Mouse (Mus musculus): ENCODE results near the gene Man2a1. TPM values are rescaled to one million over a fixed set of nuclear protein-coding genes. Genes with fewer than 3 reads are reported as not detected.

Gene Man2a1
- polyA plus RNA-seq, 1 experiment from 2014 or later: 4.1 TPM

DNA sequence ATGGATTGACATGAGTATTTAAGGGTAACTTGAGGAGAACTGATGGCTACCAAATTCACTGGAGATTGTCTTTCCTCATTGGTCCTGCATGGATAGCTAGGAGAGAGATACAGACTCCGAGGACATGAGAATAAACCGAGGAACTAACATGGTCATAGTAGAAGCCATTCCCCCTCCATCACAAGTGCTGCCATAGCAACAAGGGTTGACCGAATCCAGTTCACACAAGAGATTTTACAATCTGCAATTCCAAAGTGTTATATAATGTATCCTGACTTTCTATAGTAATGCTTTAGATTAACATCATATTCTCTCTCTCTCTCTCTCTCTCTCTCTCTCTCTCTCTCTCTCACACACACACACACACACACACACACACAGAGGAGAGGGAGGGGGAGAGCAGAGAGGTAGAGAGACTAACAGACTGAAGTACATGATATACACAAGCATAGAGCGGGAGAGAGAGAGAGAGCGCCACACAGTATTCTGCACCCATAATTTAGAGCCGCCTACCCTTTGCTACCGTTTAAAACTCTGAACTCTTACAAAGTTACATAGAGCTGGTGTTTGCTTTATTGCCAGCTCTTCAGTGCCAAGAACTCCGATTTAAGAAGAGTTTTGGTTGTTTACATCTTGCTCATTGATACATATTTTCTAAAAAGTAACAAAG is 37.5 kb downstream of the Man2a1 start:
- Histone ChIP-seq H3K27me3 (replicated peaks; ENCODE audit: control insufficient read depth, insufficient read depth, low read length) (no peaks in the 10 kb centered on the region), H3K9ac (ENCODE audit: low read depth, low read length) (no peak overlapping the region), H3K4me3 (ENCODE audit: low read length) (no peak overlapping the region), H3K4me1 (ENCODE audit: control insufficient read depth, insufficient read depth, low read depth, low read length) (no peaks in the 10 kb centered on the region), H3K27ac (ENCODE audit: low read depth, low read length) (no peak overlapping the region), H3K4me2 (ENCODE audit: low read length) (no peak overlapping the region), H3K36me3 (ENCODE audit: control insufficient read depth, insufficient read depth, low read length) (no peaks in the 10 kb centered on the region), H3K9me3 (ENCODE audit: control insufficient read depth, low read length) (no peaks in the 10 kb centered on the region)
- ATAC-seq: no peak
- 61% methylated on average over 8 of the region's 8 CpGs for WGBS

- Histone ChIP-seq H3K9me3 (ENCODE audit: control insufficient read depth, low read length) (no peaks in the 10 kb centered on the region), H3K27me3 (replicated peaks; ENCODE audit: control insufficient read depth, insufficient read depth, low read length) (no peaks in the 10 kb centered on the region), H3K9ac (ENCODE audit: low read depth, low read length) (no peak overlapping the region), H3K4me3 (ENCODE audit: low read length) (no peak overlapping the region), H3K4me1 (ENCODE audit: control insufficient read depth, insufficient read depth, low read depth, low read length) (no peaks in the 10 kb centered on the region), H3K36me3 (ENCODE audit: control insufficient read depth, insufficient read depth, low read length) (no peaks in the 10 kb centered on the region), H3K4me2 (ENCODE audit: low read length) (no peak overlapping the region), H3K27ac (ENCODE audit: low read depth, low read length) (no peak overlapping the region)
- WGBS: 61% methylated on average over 3 of the region's 3 CpGs
- no peak for ATAC-seq
These were observed 40.8 kb downstream of the Man2a1 start for GRCm38 (mm10) chr17:64641376-64641775.

GRCm38 (mm10) chr17:64643644-64644043 is 43.1 kb downstream of the Man2a1 start:
- no peaks in the 10 kb centered on the region for H3K36me3 ChIP-seq (ENCODE audit: control insufficient read depth, insufficient read depth, low read length)
- no peaks in the 10 kb centered on the region for H3K4me1 ChIP-seq (ENCODE audit: control insufficient read depth, insufficient read depth, low read depth, low read length)
- no peaks in the 10 kb centered on the region for H3K27me3 ChIP-seq (replicated peaks; ENCODE audit: control insufficient read depth, insufficient read depth, low read length)
- no peaks in the 10 kb centered on the region for H3K9me3 ChIP-seq (ENCODE audit: control insufficient read depth, low read length)
- 31% methylated on average over 7 of the region's 7 CpGs for WGBS
- H3K27ac ChIP-seq (ENCODE audit: low read depth, low read length): no peak overlapping the region
- H3K4me2 ChIP-seq (ENCODE audit: low read length): no peak overlapping the region
- ATAC-seq: peak; percentile 34; the same call in 1 of the 2 replicates
- no peak overlapping the region for H3K4me3 ChIP-seq (ENCODE audit: low read length)
- H3K9ac ChIP-seq (ENCODE audit: low read depth, low read length): no peak overlapping the region

GRCm38 (mm10) chr17:64644888-64645605 is 44.5 kb downstream of the Man2a1 start:
- WGBS: 86% methylated on average over 8 of the region's 8 CpGs
- no peaks in the 10 kb centered on the region for H3K4me1 ChIP-seq (ENCODE audit: control insufficient read depth, insufficient read depth, low read depth, low read length)
- ATAC-seq: no peak

GRCm38 (mm10) chr17:64647396-64647795 is 46.9 kb downstream of the Man2a1 start:
- H3K4me3 ChIP-seq (ENCODE audit: low read length): no peak overlapping the region
- H3K27me3 ChIP-seq (replicated peaks; ENCODE audit: control insufficient read depth, insufficient read depth, low read length): no peaks in the 10 kb centered on the region
- ATAC-seq: no peak
- no peak overlapping the region for H3K9ac ChIP-seq (ENCODE audit: low read depth, low read length)
- no peak overlapping the region for H3K4me2 ChIP-seq (ENCODE audit: low read length)
- H3K4me1 ChIP-seq (ENCODE audit: control insufficient read depth, insufficient read depth, low read depth, low read length): no peaks in the 10 kb centered on the region
- WGBS: 76% methylated on average over 9 of the region's 9 CpGs
- peaks cover 3% of the 10 kb centered on the region; the same call in 1 of the 2 replicates for H3K9me3 ChIP-seq (ENCODE audit: control insufficient read depth, low read length)
- peaks cover 8% of the 10 kb centered on the region for H3K36me3 ChIP-seq (ENCODE audit: control insufficient read depth, insufficient read depth, low read length)
- H3K27ac ChIP-seq (ENCODE audit: low read depth, low read length): no peak overlapping the region

More at GRCm38 (mm10) chr17:64644888-64645605, 44.5 kb downstream of the Man2a1 start:
- no peak overlapping the region for H3K27ac ChIP-seq (ENCODE audit: low read depth, low read length)
- H3K4me3 ChIP-seq (ENCODE audit: low read length): no peak overlapping the region
- H3K36me3 ChIP-seq (ENCODE audit: control insufficient read depth, insufficient read depth, low read length): no peaks in the 10 kb centered on the region
- H3K27me3 ChIP-seq (replicated peaks; ENCODE audit: control insufficient read depth, insufficient read depth, low read length): no peaks in the 10 kb centered on the region
- H3K9me3 ChIP-seq (ENCODE audit: control insufficient read depth, low read length): no peaks in the 10 kb centered on the region
- no peak overlapping the region for H3K9ac ChIP-seq (ENCODE audit: low read depth, low read length)
- H3K4me2 ChIP-seq (ENCODE audit: low read length): no peak overlapping the region

DNA sequence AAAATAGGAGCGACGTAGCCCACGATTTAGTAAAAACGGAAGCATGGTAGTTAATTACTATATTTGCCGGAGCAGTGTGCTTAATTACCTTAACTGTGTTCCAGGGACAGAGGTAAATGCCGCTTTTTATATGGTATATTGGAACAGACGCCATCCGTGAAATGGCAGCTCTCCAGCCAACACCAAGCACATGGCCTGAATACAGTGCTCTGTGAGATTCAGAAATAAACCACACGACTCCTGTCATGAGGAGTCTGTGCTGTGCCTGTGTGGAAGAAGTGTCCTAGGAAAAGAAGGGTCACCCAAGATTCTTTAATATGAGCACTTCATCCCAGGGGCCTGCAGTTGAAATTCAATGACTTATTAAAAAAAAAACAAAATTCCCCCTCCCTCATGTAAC is 50.2 kb downstream of the Man2a1 start:
- no peak overlapping the region for H3K9ac ChIP-seq (ENCODE audit: low read depth, low read length)
- 83% methylated on average over 9 of the region's 9 CpGs for WGBS

GRCm38 (mm10) chr17:64653621-64654020 is 53.1 kb downstream of the Man2a1 start:
- Histone ChIP-seq H3K36me3 (ENCODE audit: control insufficient read depth, insufficient read depth, low read length) (peaks cover 10% of the 10 kb centered on the region), H3K4me3 (ENCODE audit: low read length) (no peak overlapping the region), H3K9ac (ENCODE audit: low read depth, low read length) (no peak overlapping the region), H3K27me3 (replicated peaks; ENCODE audit: control insufficient read depth, insufficient read depth, low read length) (no peaks in the 10 kb centered on the region), H3K9me3 (ENCODE audit: control insufficient read depth, low read length) (peaks cover 7% of the 10 kb centered on the region; the same call in 1 of the 2 replicates), H3K27ac (ENCODE audit: low read depth, low read length) (no peak overlapping the region), H3K4me2 (ENCODE audit: low read length) (no peak overlapping the region), H3K4me1 (ENCODE audit: control insufficient read depth, insufficient read depth, low read depth, low read length) (no peaks in the 10 kb centered on the region)
- 91% methylated on average over 2 of the region's 2 CpGs for WGBS
- no peak for ATAC-seq

More for the DNA sequence above, 50.2 kb downstream of the Man2a1 start:
- Histone ChIP-seq H3K4me3 (ENCODE audit: low read length) (no peak overlapping the region), H3K4me2 (ENCODE audit: low read length) (no peak overlapping the region), H3K27me3 (replicated peaks; ENCODE audit: control insufficient read depth, insufficient read depth, low read length) (no peaks in the 10 kb centered on the region), H3K27ac (ENCODE audit: low read depth, low read length) (no peak overlapping the region), H3K9me3 (ENCODE audit: control insufficient read depth, low read length) (peaks cover 7% of the 10 kb centered on the region; the same call in 1 of the 2 replicates), H3K36me3 (ENCODE audit: control insufficient read depth, insufficient read depth, low read length) (peaks cover 10% of the 10 kb centered on the region), H3K4me1 (ENCODE audit: control insufficient read depth, insufficient read depth, low read depth, low read length) (no peaks in the 10 kb centered on the region)
- no peak for ATAC-seq

DNA sequence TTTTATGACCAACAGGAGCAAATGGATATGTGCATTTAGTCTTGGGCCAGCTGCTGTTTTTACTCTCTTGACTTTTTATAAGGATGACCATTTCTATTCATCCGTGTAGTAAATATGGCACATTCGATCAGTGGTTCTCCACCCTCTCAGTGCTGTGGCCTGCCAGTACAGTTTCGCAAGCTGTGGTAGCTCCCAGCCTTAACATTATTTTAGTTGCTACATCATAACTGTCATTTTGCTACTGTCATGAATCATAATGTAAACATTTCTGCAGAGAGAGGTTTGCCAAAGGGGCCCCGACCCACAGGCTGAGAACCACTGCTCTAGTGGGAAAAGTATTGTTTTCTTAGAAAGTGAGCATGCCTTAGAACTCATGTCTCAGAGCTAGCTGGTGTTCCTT is 59.1 kb downstream of the Man2a1 start:
- WGBS: 95% methylated on average over 4 of the region's 4 CpGs
- H3K4me2 ChIP-seq (ENCODE audit: low read length): no peak overlapping the region
- no peak for ATAC-seq

GRCm38 (mm10) chr17:64666518-64666917 is 66.0 kb downstream of the Man2a1 start:
- no peaks in the 10 kb centered on the region for H3K9me3 ChIP-seq (ENCODE audit: control insufficient read depth, low read length)
- H3K4me3 ChIP-seq (ENCODE audit: low read length): no peak overlapping the region
- no peaks in the 10 kb centered on the region for H3K27me3 ChIP-seq (replicated peaks; ENCODE audit: control insufficient read depth, insufficient read depth, low read length)
- H3K36me3 ChIP-seq (ENCODE audit: control insufficient read depth, insufficient read depth, low read length): peaks cover 8% of the 10 kb centered on the region; the same call in 1 of the 2 replicates
- H3K27ac ChIP-seq (ENCODE audit: low read depth, low read length): no peak overlapping the region
- H3K4me2 ChIP-seq (ENCODE audit: low read length): no peak overlapping the region
- ATAC-seq: no peak
- no peaks in the 10 kb centered on the region for H3K4me1 ChIP-seq (ENCODE audit: control insufficient read depth, insufficient read depth, low read depth, low read length)
- 85% methylated on average over 4 of the region's 4 CpGs for WGBS
- no peak overlapping the region for H3K9ac ChIP-seq (ENCODE audit: low read depth, low read length)

More for the DNA sequence above, 59.1 kb downstream of the Man2a1 start:
- no peak overlapping the region for H3K27ac ChIP-seq (ENCODE audit: low read depth, low read length)
- peaks cover 9% of the 10 kb centered on the region; the same call in 1 of the 2 replicates for H3K36me3 ChIP-seq (ENCODE audit: control insufficient read depth, insufficient read depth, low read length)
- no peaks in the 10 kb centered on the region for H3K27me3 ChIP-seq (replicated peaks; ENCODE audit: control insufficient read depth, insufficient read depth, low read length)
- H3K4me1 ChIP-seq (ENCODE audit: control insufficient read depth, insufficient read depth, low read depth, low read length): no peaks in the 10 kb centered on the region
- no peaks in the 10 kb centered on the region for H3K9me3 ChIP-seq (ENCODE audit: control insufficient read depth, low read length)
- no peak overlapping the region for H3K9ac ChIP-seq (ENCODE audit: low read depth, low read length)
- H3K4me3 ChIP-seq (ENCODE audit: low read length): no peak overlapping the region
